Mouse (Mus musculus) thymus, adult 2 months (tissue): ENCODE results near the gene Lars2. TPM values are rescaled to one million over a fixed set of nuclear protein-coding genes. Genes with fewer than 3 reads are reported as not detected.

Source experiments
- DNase-seq: peaks from one replicate; pipeline ENCODE4 v3.0.0; 2021
- H3K27ac ChIP-seq: fragments of 200-500 bp; 2 replicates; pipeline ENCODE4 v1.5.1; 2012; ENCODE audit warnings: low read length, control low read depth; ENCODE audit not compliant: control insufficient read depth, insufficient read depth
- H3K27me3 ChIP-seq: fragments of 200-500 bp; 2 replicates; pipeline ENCODE4 v1.6.1; 2012; ENCODE audit warnings: mild to moderate bottlenecking, low read length, moderate library complexity, mixed read lengths; ENCODE audit not compliant: control insufficient read depth, insufficient read depth
- H3K36me3 ChIP-seq: fragments of 200-500 bp; 2 replicates; pipeline ENCODE4 v1.6.1; 2012; ENCODE audit warnings: mild to moderate bottlenecking, low read length, moderate library complexity; ENCODE audit not compliant: control insufficient read depth, insufficient read depth
- H3K4me1 ChIP-seq: fragments of 200-500 bp; replicated peaks from 2 replicates; pipeline ENCODE4 v1.6.1; 2012; ENCODE audit warnings: low read length; ENCODE audit not compliant: control insufficient read depth, insufficient read depth
- H3K4me3 ChIP-seq: fragments of 200-500 bp; 2 replicates; pipeline ENCODE4 v1.5.1; 2012; ENCODE audit warnings: mild to moderate bottlenecking, low read length, control low read depth, moderate library complexity; ENCODE audit not compliant: control insufficient read depth, insufficient read depth
- CTCF ChIP-seq: fragments of 200-500 bp; IDR thresholded peaks from 2 replicates; pipeline ENCODE4 v1.5.1; 2012; ENCODE audit warnings: mild to moderate bottlenecking, control low read depth, low read length, moderate library complexity, borderline replicate concordance; ENCODE audit not compliant: control insufficient read depth, poor library complexity, insufficient read depth; ENCODE audit errors: extremely low read depth
- POLR2A ChIP-seq: fragments of 200-500 bp; IDR thresholded peaks from 2 replicates; pipeline ENCODE4 v1.6.1; 2012; ENCODE audit warnings: mild to moderate bottlenecking, low read length, control low read depth, moderate library complexity; ENCODE audit not compliant: control insufficient read depth, poor library complexity, insufficient read depth; ENCODE audit errors: extremely low read depth
- WGBS: fragments of 180-500 bp; shearing (Covaris S2); methylation state at CpG from one replicate; pipeline ENCODE4 v1.1.7; 2018; 5-methylcytosine and 5-hydroxymethylcytosine counted together
- polyA plus RNA-seq: library from polyadenylated mRNA; depleted of rRNA; stranded (reverse); fragments of >200 nt; gene quantifications from 2 replicates; pipeline ENCODE4 v1.2.3, GENCODE M21; 2012

The Lars2 gene
- polyA plus RNA-seq, 1 experiment = 634 TPM

- Histone ChIP-seq H3K4me1 (no peaks in the 10 kb centered on the region), H3K36me3 (peaks cover 18% of the 10 kb centered on the region), H3K27me3 (no peaks in the 10 kb centered on the region), H3K4me3 (no peak overlapping the region), H3K27ac (no peak overlapping the region)
- DNase-seq = no peak
- 89% methylated on average over 5 of the region's 5 CpGs for WGBS
- TF ChIP-seq POLR2A = no peak
- no peak for TF ChIP-seq CTCF
Observed at GRCm38 (mm10) chr9:123503171-123503834, 136.6 kb downstream of the Lars2 start.

- peaks cover 18% of the 10 kb centered on the region for H3K36me3 ChIP-seq
- no peak overlapping the region for H3K4me3 ChIP-seq
- 27% methylated on average over 2 of the region's 2 CpGs for WGBS
- no peak overlapping the region for H3K27ac ChIP-seq
- DNase-seq = peak; percentile 64
- H3K4me1 ChIP-seq = no peaks in the 10 kb centered on the region
- H3K27me3 ChIP-seq = no peaks in the 10 kb centered on the region
- TF ChIP-seq POLR2A (no peak), CTCF (no peak)
Observed at GRCm38 (mm10) chr9:123504325-123504724, 137.6 kb downstream of the Lars2 start.

- Histone ChIP-seq H3K27ac (no peak overlapping the region), H3K4me1 (peaks cover 4% of the 10 kb centered on the region; the same call in 1 of the 2 replicates), H3K27me3 (no peaks in the 10 kb centered on the region), H3K4me3 (no peak overlapping the region), H3K36me3 (peaks cover 21% of the 10 kb centered on the region)
- no peak for DNase-seq
- 88% methylated on average over 1 of the region's 1 CpGs for WGBS
- TF ChIP-seq POLR2A = no peak
- no peak for TF ChIP-seq CTCF
Observed at GRCm38 (mm10) chr9:123505598-123505997, 138.9 kb downstream of the Lars2 start.

DNA sequence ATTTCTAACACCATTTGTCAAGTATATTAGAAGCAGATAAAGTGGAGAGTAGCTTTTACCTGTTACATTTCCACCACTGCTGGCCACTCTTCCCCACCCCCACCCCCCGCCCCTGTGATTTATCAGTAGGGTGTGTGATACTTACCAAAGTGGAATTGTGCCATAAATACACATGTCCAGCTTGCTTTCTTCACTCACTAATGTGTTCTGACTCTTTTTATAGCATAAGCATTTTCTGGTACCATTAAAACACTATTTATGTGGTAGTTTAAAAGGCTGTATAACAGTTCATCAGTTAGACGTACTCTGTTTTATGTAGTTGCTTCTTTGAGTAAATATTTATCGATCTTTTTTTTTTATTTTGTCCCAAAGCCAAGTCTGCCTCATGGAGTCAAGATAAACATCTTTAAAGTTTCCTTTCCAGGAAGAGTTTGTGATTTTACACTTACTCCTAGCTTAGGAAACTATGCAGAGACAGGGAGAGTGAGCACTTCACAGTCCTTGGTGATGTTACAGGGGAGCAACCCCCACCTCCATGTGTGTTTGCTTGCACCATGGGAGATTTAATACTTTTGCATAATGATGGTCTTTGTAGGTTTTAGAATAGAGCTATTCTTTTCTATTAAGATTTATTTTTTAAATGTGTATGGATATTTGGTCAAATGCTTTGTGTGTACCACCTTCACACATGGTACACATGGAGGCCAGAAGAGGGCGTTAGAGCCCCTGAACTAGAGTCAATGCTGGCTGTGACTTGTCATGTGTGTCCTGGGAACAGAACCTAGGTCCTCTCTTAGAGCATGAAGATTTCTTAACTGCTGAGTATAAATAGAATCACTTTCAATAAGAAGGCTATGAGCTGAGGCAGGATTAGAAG is 139.8 kb downstream of the Lars2 start:
- H3K4me1 ChIP-seq = peaks cover 5% of the 10 kb centered on the region; the same call in 1 of the 2 replicates
- peaks cover 27% of the 10 kb centered on the region for H3K36me3 ChIP-seq
- 97% methylated on average over 4 of the region's 4 CpGs for WGBS
- no peak for DNase-seq
- no peak overlapping the region for H3K27ac ChIP-seq
- TF ChIP-seq CTCF (no peak), POLR2A (no peak)
- no peak overlapping the region for H3K4me3 ChIP-seq
- H3K27me3 ChIP-seq = no peaks in the 10 kb centered on the region

DNA sequence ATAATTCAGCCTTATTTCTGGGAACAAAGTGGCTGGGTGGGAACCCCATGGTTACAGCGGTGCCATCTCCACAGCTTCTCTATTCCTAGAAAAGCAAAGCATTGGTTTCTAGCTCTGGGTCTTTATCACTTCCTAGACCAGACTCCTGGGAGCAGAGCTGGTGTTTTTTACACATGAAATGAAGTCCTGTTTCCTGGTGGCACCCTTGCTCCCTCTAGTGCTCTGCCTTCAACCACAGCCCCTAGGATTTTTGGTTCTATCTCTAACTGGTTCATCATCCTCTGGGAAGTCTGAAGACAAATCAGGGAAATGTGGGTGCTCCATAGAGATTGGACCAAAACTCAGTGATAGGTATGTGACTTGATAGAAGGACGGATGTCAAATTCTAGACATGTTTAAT is 140.7 kb downstream of the Lars2 start:
- peaks cover 5% of the 10 kb centered on the region; the same call in 1 of the 2 replicates for H3K4me1 ChIP-seq
- no peak overlapping the region for H3K4me3 ChIP-seq
- TF ChIP-seq CTCF (no peak), POLR2A (no peak)
- no peaks in the 10 kb centered on the region for H3K27me3 ChIP-seq
- no peak overlapping the region for H3K27ac ChIP-seq
- 96% methylated on average over 2 of the region's 2 CpGs for WGBS
- no peak for DNase-seq
- H3K36me3 ChIP-seq = peaks cover 32% of the 10 kb centered on the region

DNA sequence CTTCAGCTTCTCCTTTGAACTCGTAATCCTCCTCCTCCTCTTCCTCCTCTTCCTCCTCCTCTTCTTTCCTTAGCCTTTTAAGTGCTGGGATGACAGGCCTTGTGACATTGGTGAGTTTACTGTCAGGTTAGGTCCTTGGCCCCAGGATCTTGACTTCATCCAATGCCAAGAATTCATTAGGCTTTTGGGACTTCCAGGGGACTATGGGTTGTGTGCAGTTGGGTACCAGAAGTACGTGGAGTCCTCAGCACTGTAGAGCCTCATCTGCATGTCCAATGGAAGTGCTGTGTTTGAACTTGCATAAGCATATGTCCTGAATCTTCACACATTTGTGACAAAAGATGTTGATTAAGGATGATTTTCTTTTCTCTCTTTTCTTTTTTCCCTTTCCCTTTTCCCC is 142.3 kb downstream of the Lars2 start:
- Histone ChIP-seq H3K4me1 (peaks cover 5% of the 10 kb centered on the region; the same call in 1 of the 2 replicates), H3K36me3 (peaks cover 25% of the 10 kb centered on the region), H3K27me3 (no peaks in the 10 kb centered on the region), H3K27ac (no peak overlapping the region), H3K4me3 (no peak overlapping the region)
- no peak for TF ChIP-seq POLR2A
- no peak for TF ChIP-seq CTCF
- no peak for DNase-seq
- WGBS = 97% methylated on average over 2 of the region's 2 CpGs
